Mouse (Mus musculus) olfactory bulb, adult 2 months (tissue): ENCODE data around the gene Camsap1.

Experiments used
- CTCF ChIP-seq: fragments of 200-500 bp; IDR thresholded peaks from 2 replicates; pipeline ENCODE4 v1.5.1; 2012; ENCODE audit warnings: low read depth, mild to moderate bottlenecking, low read length, moderate library complexity; ENCODE audit not compliant: insufficient read depth
- POLR2A ChIP-seq: fragments of 200-500 bp; IDR thresholded peaks from 2 replicates; pipeline ENCODE4 v1.6.1; 2012; ENCODE audit warnings: mild to moderate bottlenecking, low read depth, low read length, moderate library complexity; ENCODE audit not compliant: insufficient read depth

DNA sequence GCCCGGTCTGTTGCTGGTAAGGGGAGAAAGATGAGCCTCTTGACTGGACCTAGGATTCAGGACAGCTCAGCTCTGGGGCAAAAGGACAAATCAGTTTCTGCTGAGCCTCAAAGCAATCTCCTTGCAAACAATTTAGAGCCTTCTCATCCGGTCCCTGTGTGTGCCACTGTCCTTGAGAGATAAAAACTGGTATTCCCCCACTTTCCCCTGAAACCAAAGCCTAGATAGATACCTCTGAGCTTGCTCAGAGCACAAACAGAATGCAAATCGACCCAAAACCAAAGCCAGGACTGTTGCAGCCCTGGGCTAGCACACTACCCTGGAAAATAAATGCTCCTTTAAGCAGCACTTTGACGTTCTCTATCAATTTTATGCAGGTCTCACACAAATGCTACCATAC, 4.1 kb downstream of the Camsap1 start:
- no peak for TF ChIP-seq CTCF
- TF ChIP-seq POLR2A: no peak
